Mouse (Mus musculus): Measurements from ENCODE around the gene Atf4.

DNA sequence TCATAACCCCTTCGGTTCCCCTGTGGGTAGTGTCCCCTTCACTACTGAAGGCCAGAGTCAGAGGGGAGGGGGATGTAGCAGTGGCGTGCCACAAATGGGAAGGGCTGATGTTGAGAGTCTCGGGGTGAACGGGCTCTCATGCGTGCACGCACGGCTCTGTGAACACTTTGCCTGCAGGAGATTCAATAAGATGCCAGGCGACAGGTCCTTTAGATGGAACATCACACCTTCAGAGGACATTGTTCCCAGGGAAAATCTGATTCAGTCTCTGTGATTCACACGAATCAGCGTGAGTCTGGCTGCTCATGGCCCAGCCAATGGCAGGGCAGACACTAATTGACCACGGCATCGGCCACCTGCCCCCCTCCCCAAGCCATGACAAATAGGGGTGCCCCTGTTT is 49.2 kb downstream of the Atf4 start:
- TF ChIP-seq ZC3H11A (IDR thresholded peaks at IDR 0.05; ENCODE audit: low read depth, low read length) (no peak), MAX (IDR thresholded peaks at IDR 0.05; ENCODE audit: low read length) (no peak)
